Mouse (Mus musculus) myocyte (in vitro differentiated cells): ENCODE results near the gene Pdia3.

Source experiments
- CEBPB ChIP-seq: IDR thresholded peaks from 2 replicates; pipeline ENCODE4 v1.6.1; 2011; ENCODE audit warnings: mild to moderate bottlenecking, moderate library complexity; ENCODE audit not compliant: poor library complexity, insufficient read depth, severe bottlenecking
- E2F4 ChIP-seq: IDR thresholded peaks from one replicate; pipeline ENCODE4 v1.6.1; 2011; ENCODE audit warnings: mild to moderate bottlenecking, control low read depth, moderate library complexity; ENCODE audit not compliant: insufficient read depth
- MAX ChIP-seq: IDR thresholded peaks from one replicate; pipeline ENCODE4 v1.6.1; 2011; ENCODE audit warnings: low read depth, mild to moderate bottlenecking, control low read depth
- MYOD1 ChIP-seq, 3 experiments: IDR thresholded peaks; one replicate each; pipeline ENCODE4 v1.6.1; 2011; ENCODE audit warnings: control low read depth in 2 of 3, low read depth in 2 of 3, mild to moderate bottlenecking in 2 of 3, moderate library complexity in 1 of 3; ENCODE audit not compliant: insufficient read length in 2 of 3, control insufficient read depth in 1 of 3
- POLR2A ChIP-seq: IDR thresholded peaks from one replicate; pipeline ENCODE4 v1.6.1; 2011; ENCODE audit warnings: low read depth, mild to moderate bottlenecking, control low read depth, moderate library complexity; ENCODE audit not compliant: insufficient read length
- POLR2AphosphoS2 ChIP-seq: IDR thresholded peaks from one replicate; pipeline ENCODE4 v1.6.1; 2011; ENCODE audit warnings: low read depth, control low read depth; ENCODE audit not compliant: insufficient read length
- USF1 ChIP-seq: IDR thresholded peaks from one replicate; pipeline ENCODE4 v1.6.1; 2011; ENCODE audit warnings: low read depth, mild to moderate bottlenecking, control low read depth, moderate library complexity

DNA sequence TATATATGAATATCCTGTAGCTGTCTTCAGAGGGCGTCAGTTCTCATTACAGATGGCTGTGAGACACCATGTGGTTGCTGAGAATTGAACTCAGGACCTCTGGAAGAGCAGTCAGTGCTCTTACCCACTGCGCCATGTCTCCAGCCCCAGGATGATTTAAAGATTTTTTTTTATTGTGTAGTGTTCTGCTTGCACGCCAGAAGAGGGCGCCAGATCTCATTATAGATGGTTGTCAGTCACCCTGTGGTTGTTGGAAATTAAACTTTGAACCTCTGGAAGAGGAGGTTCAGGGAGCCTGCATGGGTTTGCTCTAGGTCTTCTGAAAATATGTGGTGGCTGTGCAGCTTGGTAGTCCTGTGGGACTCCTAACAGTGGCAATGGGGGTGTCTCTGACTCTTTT is 5.4 kb upstream of the Pdia3 start:
- TF ChIP-seq POLR2A (no peak), MYOD1 (IDR thresholded peaks at IDR 0.05; ENCODE audit: control insufficient read depth in 1 of 3, insufficient read length in 2 of 3, low read depth in 2 of 3) (no peak), MAX (no peak), E2F4 (no peak), POLR2AphosphoS2 (no peak), USF1 (no peak), CEBPB (no peak)
